Mouse (Mus musculus) liver, embryonic 14.5 days (tissue): ENCODE measurements around the gene Emp2.

Source experiments
- CTCF ChIP-seq: IDR thresholded peaks from 2 replicates; pipeline ENCODE4 v1.5.1; 2016; ENCODE audit warnings: antibody characterized with exemption, low read depth, control low read depth
- EP300 ChIP-seq: IDR thresholded peaks from 2 replicates; pipeline ENCODE4 v1.6.1; 2016; ENCODE audit warnings: antibody characterized with exemption, low read depth

DNA sequence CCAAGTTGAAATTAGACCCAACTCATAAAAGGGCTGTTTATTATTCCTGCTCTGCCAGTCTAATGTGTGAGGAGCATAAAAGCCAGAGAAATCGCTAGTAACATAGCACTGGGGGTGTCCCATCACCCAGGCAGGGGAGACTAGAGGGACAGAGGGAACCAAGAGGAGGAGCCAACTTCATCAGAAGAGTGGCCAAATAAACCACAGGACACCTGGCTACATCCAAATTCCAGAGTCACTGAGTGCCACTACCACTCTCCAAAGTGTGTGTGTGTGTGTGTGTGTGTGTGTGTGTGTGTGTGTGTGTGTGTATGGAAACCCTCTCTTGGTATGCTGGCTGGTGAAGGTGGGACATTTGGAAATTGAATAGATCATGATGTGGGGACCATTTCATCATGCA is 49.3 kb upstream of the Emp2 start:
- no peak for TF ChIP-seq EP300
- TF ChIP-seq CTCF = no peak
